Mouse (Mus musculus) large intestine, adult 2 months (tissue): ENCODE measurements around the gene Rasa1. TPM values are rescaled to one million over a fixed set of nuclear protein-coding genes. Genes with fewer than 3 reads are reported as not detected.

Source experiments
- DNase-seq: peaks from one replicate; pipeline ENCODE4 v3.0.0-alpha.2; 2012; ENCODE audit warnings: low read depth, low spot score
- WGBS: fragments of 180-500 bp; shearing (Covaris S2); methylation state at CpG from one replicate; pipeline ENCODE4 v1.1.7; 2018; 5-methylcytosine and 5-hydroxymethylcytosine counted together
- polyA plus RNA-seq: library from polyadenylated mRNA; depleted of rRNA; stranded (reverse); fragments of >200 nt; gene quantifications from 2 replicates; pipeline ENCODE4 v1.2.3, GENCODE M21; 2012; rRNA removed

Rasa1 gene
- polyA plus RNA-seq: 5.3 and 6.7 TPM in 2 replicates

GRCm38 (mm10) chr13:85288843-85289713, at the start of gene Rasa1:
Gene Rasa1, minus strand, starts transcription at chr13:85289130.
- DNase-seq: peak; percentile 80
- WGBS: under 1% methylated on average over 94 of the region's 97 CpGs

DNA sequence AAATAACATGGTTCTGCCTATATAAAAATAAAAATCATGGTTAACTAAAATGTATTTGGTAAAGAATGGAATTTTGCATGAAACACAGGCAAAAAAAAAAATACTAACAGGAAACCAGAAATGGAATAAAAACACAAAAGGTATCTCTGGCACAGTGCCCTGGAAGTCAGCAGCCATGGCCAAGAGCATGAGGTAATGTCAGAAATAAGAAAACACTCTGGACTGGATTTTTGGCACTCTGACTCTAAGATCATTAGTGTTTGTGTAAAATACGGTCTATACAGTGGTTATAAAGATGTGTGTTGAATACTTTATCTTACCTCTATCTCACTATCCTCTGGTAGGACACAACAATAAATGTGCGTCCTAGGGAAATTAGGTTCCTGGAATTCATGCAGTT, 22.6 kb upstream of the Rasa1 start:
- WGBS: 29% methylated on average over 2 of the region's 2 CpGs
- no peak for DNase-seq

DNA sequence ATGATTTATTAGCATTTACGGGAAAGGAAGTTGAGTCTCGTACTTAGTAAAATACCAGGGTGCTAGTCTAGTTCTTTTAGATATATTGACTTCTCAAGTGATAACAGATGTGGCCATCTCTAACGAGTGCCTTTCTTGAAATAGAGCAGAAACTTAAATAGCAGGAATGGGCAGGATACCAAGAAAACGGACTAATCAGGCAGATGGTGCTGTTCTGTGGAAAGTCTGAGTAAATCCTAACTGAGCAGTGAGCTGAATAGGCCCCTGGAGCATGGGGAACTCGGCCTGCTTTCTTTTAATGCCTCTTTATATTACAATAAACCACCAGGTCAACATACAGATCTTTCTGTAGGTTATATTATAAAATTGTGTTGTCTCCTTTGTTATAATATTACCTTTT, 22.0 kb upstream of the Rasa1 start:
- no peak for DNase-seq
- WGBS: 46% methylated on average over 5 of the region's 5 CpGs

GRCm38 (mm10) chr13:85310483-85310882, 21.6 kb upstream of the Rasa1 start:
- WGBS: 90% methylated on average over 2 of the region's 2 CpGs
- no peak for DNase-seq

DNA sequence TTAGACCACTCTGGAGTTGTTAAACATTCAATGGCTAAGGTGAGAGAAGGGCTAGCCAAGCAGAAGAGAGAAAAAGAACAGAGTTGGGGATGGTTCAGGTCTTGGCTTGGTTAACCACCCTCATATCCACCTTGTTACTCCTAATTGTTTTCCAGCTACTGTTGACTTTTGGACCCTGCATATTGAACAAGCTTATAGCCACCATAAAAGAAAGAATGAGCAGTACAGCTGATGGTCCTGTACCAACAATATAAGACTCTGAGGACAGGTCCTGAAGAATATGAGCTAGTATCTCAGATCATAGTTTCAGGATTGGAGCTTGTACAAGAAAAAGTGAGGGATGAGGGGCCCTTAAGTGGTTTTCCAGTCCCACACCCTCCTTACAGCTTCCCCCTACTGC, 17.1 kb upstream of the Rasa1 start:
- DNase-seq: no peak

- 9% methylated on average over 1 of the region's 1 CpGs for WGBS
These were observed 1.7 kb upstream of the Rasa1 start for GRCm38 (mm10) chr13:85290651-85291050.

DNA sequence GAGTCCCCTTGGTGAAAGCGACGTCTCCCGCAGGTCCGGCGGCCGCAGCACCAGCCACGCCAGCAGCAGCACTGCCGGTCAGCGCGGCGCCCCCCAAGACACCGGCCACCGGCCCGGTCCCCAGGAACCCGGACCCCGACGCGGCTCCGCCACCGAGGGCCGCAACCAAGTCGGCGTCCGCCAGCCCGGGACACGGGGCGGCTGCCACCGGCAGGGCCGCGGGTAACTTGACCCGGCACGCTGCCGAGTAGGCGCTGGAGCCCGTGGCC, 422 bp downstream of the Rasa1 start:
- WGBS: under 1% methylated on average over 29 of the region's 35 CpGs
- DNase-seq: no peak

More at GRCm38 (mm10) chr13:85290651-85291050, 1.7 kb upstream of the Rasa1 start:
- no peak for DNase-seq

GRCm38 (mm10) chr13:85287876-85288573, 905 bp downstream of the Rasa1 start:
- under 1% methylated on average over 25 of the region's 25 CpGs for WGBS

GRCm38 (mm10) chr13:85282626-85283025, 6.3 kb downstream of the Rasa1 start:
- no peak for DNase-seq

More at GRCm38 (mm10) chr13:85287876-85288573, 905 bp downstream of the Rasa1 start:
- no peak for DNase-seq

- DNase-seq: no peak
These were observed 10.0 kb downstream of the Rasa1 start for GRCm38 (mm10) chr13:85278951-85279350.

DNA sequence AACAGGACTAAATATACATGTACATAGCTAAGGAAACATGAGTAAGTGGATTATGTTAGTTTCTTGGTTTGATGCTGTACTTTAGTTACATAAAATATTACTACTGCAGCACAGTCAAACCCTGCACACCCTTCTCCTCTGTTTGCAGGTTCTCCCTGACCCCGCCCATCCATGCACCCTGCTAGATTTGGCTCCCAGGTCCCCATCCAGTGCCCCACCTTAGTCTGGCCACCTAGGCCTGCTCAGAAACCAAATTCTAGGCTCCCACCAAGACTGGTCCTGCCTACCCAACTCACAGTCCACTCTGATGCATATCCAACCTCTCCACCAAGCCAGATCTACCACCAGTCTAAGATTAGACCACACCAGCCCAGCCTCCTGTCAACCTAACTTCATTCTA, 14.4 kb downstream of the Rasa1 start:
- 91% methylated on average over 1 of the region's 1 CpGs for WGBS
- no peak for DNase-seq

GRCm38 (mm10) chr13:85273788-85274187, 15.1 kb downstream of the Rasa1 start:
- DNase-seq: no peak

DNA sequence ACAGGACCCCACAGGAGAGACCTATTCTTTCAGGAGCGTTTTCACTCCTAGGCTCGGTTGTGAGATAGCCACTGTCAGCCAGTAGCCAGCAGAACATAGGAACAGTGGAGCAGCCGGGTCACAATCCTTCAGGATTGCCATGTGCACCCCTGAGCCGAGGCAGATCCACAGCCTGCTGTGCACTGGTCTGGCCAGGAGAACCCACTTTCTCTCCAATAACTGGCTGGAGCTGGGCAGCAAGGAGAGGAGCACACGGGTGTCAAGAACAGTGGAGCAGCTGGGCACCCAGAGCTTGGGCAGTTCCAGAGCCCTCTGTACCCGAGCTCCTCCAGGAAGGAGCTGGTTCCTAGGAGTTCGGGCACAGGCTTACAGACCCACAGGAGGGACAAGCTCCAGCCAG, 50.2 kb downstream of the Rasa1 start:
- WGBS: 90% methylated on average over 7 of the region's 7 CpGs
- no peak for DNase-seq

DNA sequence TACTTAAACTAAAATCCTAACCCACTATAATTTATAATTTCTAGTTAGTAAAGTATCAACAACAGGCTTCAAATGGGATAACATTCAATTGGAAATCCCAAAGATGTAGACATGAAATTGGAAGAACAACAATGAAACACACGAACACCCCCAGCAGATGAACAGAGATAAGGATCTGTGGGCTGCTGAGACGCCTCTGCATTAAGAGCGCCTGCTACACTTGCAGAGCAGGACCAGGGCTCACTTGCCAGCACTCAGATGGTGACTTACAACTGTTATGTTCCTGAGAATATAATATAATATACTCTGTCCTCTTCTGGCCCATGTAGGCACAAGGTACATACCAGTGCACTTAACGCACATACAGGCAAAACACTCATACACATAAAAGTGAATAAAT, 70.3 kb downstream of the Rasa1 start:
- 88% methylated on average over 4 of the region's 4 CpGs for WGBS
- DNase-seq: no peak

- no peak for DNase-seq
These were observed 78.6 kb downstream of the Rasa1 start for GRCm38 (mm10) chr13:85210353-85210752.

GRCm38 (mm10) chr13:85208656-85209055, 80.3 kb downstream of the Rasa1 start:
- 94% methylated on average over 6 of the region's 6 CpGs for WGBS
- no peak for DNase-seq

More at GRCm38 (mm10) chr13:85210353-85210752, 78.6 kb downstream of the Rasa1 start:
- 59% methylated on average over 1 of the region's 1 CpGs for WGBS

DNA sequence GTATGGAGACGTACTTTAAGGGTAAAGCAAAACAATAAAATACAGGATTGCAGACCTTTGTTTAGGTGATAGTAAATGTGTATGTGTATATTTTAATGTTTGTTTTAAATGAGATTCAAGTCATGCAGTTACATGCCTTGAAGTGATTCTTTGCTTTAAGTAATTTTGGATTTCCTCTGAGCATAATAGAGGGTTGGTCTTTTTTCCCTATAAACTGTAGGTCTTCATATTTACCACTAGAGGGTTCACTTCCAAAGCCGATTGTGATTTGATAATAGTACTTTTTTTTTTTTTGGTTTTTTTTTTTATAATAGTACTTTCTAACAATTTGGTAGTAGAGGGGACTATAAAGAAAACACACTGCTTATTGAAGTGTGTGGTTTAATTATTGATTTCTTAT, 81.4 kb downstream of the Rasa1 start:
- DNase-seq: no peak
- WGBS: 49% methylated on average over 2 of the region's 2 CpGs

DNA sequence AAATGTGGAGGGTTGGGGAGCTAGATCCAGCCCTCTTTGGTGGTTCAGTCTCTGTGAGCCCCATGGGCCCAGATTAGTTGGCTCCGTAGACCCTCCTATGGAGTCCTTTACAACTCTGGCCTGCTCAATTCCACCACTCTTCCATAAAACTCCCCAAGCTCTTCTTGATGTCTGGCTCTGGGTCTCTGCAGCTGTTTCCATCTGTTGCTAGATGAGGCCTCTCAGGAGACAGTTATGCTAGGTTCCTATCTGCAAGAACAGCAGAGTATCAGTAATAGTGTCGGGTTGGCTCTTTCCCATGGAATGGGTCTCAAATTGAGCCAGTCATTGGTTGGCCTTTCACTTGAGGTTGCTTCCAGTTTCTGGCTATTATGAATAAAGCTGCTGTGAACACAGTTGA, 97.7 kb downstream of the Rasa1 start:
- WGBS: 95% methylated on average over 2 of the region's 2 CpGs
- DNase-seq: no peak

- WGBS: 0% methylated on average over 17 of the region's 17 CpGs
- peak; percentile 14 for DNase-seq
These were observed 99.2 kb downstream of the Rasa1 start for GRCm38 (mm10) chr13:85189644-85190121.

DNA sequence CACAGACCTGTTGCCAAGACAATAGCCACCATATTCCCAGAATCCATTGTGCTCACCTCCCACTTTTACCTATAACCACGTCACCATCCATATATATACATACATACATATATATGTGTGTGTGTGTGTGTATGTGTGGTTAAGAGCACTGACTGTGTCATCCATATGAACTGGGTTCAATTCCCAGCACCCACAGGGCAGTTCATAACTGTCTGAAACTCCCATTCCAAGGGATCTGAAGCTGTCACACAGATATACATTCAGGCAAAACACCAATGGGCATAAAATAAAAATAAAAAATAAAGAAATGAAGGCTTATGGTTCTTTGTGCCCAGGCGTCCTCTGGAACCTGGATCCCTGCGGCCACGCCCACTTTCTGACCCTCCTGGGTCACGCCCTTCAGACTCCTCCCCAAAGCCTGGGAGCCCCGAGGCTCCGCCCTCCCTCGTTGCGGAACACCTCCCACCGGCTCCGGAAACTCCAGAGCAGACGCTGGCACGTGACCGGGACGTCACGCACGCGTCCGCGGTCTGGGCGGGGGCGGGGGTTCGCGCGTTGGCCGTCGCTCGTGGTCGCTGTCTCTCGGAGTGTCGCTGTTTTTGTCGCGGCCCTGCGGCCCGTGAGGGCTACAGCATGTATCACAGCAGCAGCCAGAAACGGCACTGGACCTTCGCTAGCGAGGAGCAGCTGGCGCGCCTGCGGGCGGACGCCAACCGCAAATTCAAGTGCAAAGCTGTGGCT, 99.9 kb downstream of the Rasa1 start, which contains the start of gene Ccnh:
Ccnh (plus strand) TSS at position 506 of the 741 bp plus-strand sequence.
- peak; percentile 86 for DNase-seq
- WGBS: 1% methylated on average over 44 of the region's 44 CpGs
